Mouse (Mus musculus) olfactory bulb, adult 2 months (tissue): ENCODE measurements around the gene Rcor2. TPM values are rescaled to one million over a fixed set of nuclear protein-coding genes. Genes with fewer than 3 reads are reported as not detected.
A peak's percentile ranks its signal among the peaks of the same experiment; 100 is the strongest.

ENCODE experiments used
- H3K27ac ChIP-seq: fragments of 200-500 bp; 2 replicates; pipeline ENCODE4 v1.5.1; 2012; ENCODE audit warnings: low read depth, low read length; ENCODE audit not compliant: insufficient read depth
- H3K4me1 ChIP-seq: fragments of 200-500 bp; 2 replicates; pipeline ENCODE4 v1.6.1; 2012; ENCODE audit warnings: low read length; ENCODE audit not compliant: control insufficient read depth, insufficient read depth
- H3K4me3 ChIP-seq: fragments of 200-500 bp; 2 replicates; pipeline ENCODE4 v1.5.1; 2012; ENCODE audit warnings: mild to moderate bottlenecking, low read depth, low read length, moderate library complexity; ENCODE audit not compliant: insufficient read depth
- CTCF ChIP-seq: fragments of 200-500 bp; IDR thresholded peaks from 2 replicates; pipeline ENCODE4 v1.5.1; 2012; ENCODE audit warnings: low read depth, mild to moderate bottlenecking, low read length, moderate library complexity; ENCODE audit not compliant: insufficient read depth
- POLR2A ChIP-seq: fragments of 200-500 bp; IDR thresholded peaks from 2 replicates; pipeline ENCODE4 v1.6.1; 2012; ENCODE audit warnings: mild to moderate bottlenecking, low read depth, low read length, moderate library complexity; ENCODE audit not compliant: insufficient read depth
- WGBS: fragments of 180-500 bp; shearing (Covaris S2); methylation state at CpG from one replicate; pipeline ENCODE4 v1.1.7; 2018; 5-methylcytosine and 5-hydroxymethylcytosine counted together
- polyA plus RNA-seq: library from polyadenylated mRNA; stranded (reverse); fragments of >200 nt; gene quantifications from 2 replicates; pipeline ENCODE4 v1.2.4, GENCODE M21; 2012; ENCODE audit warnings: low replicate concordance; ENCODE audit not compliant: missing spikeins, insufficient read depth, insufficient read length

Gene Rcor2
- polyA plus RNA-seq, 1 experiment, result not detected

DNA sequence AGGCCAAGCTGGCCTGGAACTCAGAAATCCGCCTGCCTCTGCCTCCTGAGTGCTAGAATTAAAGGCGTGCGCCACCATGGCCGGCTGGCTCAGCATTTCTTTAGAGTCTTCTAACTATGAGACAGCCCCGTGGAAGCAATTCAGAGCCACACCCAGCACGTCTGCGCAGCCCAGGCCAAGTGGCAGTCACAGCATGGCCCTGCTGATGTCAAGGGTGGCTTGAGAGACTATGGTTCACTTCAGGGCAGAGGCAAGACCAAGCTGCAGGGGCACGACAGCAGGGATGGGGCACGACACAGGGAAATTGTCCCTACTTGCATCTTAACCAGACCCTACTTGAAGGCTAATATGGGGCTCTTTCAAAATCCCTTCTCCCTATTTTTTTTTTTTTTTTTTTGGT lies 31.7 kb upstream of the Rcor2 start:
- Histone ChIP-seq H3K27ac (no peak overlapping the region), H3K4me3 (no peak overlapping the region), H3K4me1 (peaks cover 5% of the 10 kb centered on the region)
- TF ChIP-seq CTCF (no peak), POLR2A (no peak)
- WGBS, result 89% methylated on average over 9 of the region's 9 CpGs

DNA sequence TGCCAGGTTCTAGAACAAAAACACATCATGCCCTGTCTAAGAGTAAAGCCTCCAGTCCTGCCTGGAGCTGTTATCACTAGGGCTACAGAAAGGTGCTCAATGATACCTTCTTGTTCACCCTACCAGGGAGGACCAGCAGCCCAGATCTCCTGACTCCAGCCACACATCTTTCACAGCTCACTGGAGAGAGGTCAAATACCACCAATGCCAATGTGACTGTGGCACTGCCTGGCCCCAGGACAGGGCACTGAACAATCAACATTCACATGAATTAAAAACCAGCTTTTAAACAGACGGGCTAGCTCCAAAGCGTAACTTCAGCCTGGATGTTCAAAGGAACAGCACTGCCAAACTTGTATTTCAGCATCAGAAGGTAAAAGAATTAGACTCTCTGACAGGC lies 31.1 kb upstream of the Rcor2 start:
- TF ChIP-seq POLR2A, result no peak
- TF ChIP-seq CTCF, result no peak
- Histone ChIP-seq H3K4me1 (peaks cover 5% of the 10 kb centered on the region), H3K4me3 (no peak overlapping the region), H3K27ac (no peak overlapping the region)
- WGBS, result 71% methylated on average over 2 of the region's 2 CpGs

DNA sequence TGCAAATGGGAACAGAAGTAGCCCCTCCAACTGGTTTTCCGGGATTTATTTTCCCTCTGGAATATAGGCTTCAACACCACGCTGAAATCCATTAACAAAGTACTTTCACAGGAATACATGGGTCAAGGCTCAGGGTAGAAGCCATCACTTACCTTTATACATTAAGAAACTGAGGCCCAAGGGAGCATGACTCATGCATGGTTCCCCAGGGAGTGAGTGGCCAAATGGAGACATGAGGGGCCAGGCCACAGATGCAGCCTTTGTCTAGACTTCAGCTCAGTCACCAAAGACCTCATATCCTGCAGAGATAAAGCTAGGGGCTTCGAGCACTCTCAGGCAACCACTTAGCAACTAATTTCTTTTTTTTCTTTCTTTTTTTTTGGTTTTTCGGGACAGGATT lies 30.4 kb upstream of the Rcor2 start:
- Histone ChIP-seq H3K4me3 (no peak overlapping the region), H3K27ac (no peak overlapping the region), H3K4me1 (peaks cover 5% of the 10 kb centered on the region)
- WGBS, result 70% methylated on average over 4 of the region's 4 CpGs
- TF ChIP-seq CTCF (no peak), POLR2A (no peak)

DNA sequence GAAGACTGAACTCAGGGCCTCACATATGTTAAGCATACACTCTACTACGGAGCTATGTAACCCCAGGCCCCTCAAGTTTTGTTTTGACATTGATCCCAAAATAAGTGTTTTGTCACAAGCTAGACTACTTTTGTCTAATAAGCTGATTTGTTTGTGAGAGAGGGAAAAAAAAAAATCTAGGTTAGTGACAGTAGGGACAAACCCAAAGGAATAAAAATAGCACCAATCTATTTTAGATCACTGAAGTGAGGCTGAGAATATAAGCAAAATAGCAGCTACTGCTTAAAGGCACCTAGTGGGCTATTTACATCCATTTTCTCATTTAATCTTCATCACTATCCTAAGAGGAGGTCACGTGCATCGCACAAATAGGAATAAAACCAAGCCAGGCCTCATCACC lies 27.6 kb upstream of the Rcor2 start:
- Histone ChIP-seq H3K27ac (peak overlapping the region; percentile 65; the same call in 1 of the 2 replicates), H3K4me1 (peaks cover 5% of the 10 kb centered on the region), H3K4me3 (peak overlapping the region; percentile 85)
- WGBS, result 46% methylated on average over 3 of the region's 3 CpGs
- TF ChIP-seq POLR2A (no peak), CTCF (no peak)

DNA sequence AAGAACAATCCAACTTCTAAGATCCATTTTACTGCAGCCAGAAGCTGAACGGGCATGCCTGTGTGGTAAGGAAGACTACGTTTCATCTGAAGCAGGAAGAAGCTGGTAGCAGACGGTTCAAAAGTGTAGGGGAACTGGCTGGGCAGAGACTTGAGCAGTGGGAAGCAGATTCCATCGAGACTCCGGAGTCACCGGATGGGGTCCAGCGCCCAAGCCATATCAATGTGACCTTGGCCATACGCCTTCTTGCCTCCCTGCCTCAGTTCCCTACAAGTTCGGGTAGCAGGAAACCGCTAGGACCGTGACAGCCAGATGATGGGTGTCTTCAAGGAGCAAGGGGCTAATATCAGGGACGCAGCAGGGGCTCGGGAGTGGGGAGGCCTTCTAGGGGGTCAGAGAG lies 26.8 kb upstream of the Rcor2 start:
- H3K4me3 ChIP-seq, result peak overlapping the region; percentile 85
- H3K4me1 ChIP-seq, result peaks cover 3% of the 10 kb centered on the region
- WGBS, result under 1% methylated on average over 13 of the region's 13 CpGs
- peak overlapping the region; percentile 65 for H3K27ac ChIP-seq
- TF ChIP-seq CTCF, result no peak

DNA sequence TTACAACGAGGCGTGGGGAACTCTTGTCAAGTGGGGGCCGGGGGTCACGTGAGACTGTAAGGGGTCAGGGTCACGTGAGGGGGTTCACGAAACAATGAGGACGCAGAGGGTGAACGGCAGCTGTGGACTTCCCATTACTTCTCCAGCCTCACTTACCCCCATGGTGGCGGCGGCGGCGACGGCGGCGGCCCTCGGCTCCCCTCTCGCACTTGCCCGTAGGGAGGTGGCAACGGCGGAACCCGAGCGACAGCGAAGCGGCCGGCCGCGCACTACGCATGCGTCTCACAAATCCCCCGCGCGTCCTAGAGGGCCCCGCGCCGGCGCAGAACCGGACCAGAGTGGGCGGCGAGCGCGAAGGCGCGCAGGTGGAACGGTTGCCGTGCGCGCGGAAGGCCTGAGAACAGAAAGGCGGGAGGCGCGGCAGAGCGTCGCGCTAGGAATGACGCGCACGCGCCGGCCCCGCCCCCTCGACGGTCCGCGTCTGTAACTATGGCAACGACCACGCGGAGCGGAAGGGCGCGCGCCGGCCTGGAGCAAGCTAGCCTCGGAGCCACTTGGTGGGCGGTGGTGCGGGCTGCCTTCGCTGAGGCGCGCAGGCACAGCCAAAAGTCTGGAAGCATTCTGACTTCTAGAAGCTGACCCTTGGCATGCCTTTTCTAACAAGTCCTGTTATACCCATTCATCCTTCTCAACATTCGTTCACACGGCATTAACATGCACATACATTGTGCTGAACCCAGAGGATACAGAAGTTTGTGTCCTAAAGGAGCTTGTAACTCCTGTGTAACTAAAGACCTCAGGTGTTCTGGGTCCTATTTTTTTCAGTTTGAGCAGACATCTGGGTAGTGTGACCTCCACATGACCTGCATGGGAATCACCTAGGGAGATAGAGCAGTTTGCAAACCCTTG lies 26.1 kb upstream of the Rcor2 start, which contains the start of gene Naa40:
Gene Naa40, minus strand, starts transcription at position 402 of the 909 bp plus-strand sequence.
- Histone ChIP-seq H3K4me3 (peak within 1 kb of the TSS; percentile 85), H3K27ac (peak within 1 kb of the TSS; percentile 78), H3K4me1 (peaks cover 3% of the 10 kb centered on the region)
- WGBS, result under 1% methylated on average over 79 of the region's 80 CpGs
- TF ChIP-seq POLR2A (peak; percentile 60; the same call in 1 of the 2 replicates), CTCF (no peak)

DNA sequence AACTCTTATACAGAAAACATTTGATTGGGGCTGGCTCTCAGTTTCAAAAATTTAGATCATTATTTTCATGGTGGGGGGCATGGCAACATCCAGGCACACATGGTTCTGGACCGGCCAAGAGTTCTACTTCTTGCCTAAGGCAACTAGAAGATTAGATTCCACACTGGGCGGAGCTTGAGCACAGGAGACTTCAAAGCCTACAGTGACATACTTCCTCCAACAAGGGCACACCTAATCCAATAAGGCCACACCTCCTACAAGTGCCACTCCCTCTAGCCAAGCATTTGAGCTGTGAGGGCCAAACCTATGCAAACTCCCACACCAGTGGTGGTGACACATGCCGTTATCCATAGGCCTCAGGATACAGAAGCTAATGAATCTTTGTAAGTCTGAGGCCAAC lies 21.1 kb upstream of the Rcor2 start:
- WGBS, result 86% methylated on average over 3 of the region's 3 CpGs
- no peak overlapping the region for H3K27ac ChIP-seq
- H3K4me3 ChIP-seq, result no peak overlapping the region
- H3K4me1 ChIP-seq, result no peaks in the 10 kb centered on the region
- no peak for TF ChIP-seq POLR2A
- no peak for TF ChIP-seq CTCF

DNA sequence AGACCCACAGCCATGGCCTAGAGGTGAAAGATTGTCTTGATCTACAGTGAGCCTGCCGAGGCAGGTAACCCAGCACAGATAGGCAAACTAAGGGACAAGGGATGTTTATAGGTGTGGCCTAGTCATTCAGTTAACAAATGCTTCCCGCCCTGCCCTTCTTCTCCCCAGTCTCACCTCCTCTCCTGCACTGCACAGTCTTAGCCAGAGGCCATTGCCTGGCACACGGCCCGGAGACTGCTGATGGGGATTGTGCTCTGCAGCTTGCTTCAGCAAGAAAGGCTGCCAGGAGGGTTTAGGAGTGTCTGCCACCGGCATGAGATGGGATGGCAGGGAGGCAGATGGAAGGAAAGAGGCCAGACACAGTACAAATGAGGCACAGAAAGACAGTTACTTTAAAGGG lies 9.2 kb upstream of the Rcor2 start:
- Histone ChIP-seq H3K27ac (no peak overlapping the region), H3K4me1 (no peaks in the 10 kb centered on the region), H3K4me3 (no peak overlapping the region)
- WGBS, result 46% methylated on average over 5 of the region's 5 CpGs
- TF ChIP-seq POLR2A, result no peak
- no peak for TF ChIP-seq CTCF

DNA sequence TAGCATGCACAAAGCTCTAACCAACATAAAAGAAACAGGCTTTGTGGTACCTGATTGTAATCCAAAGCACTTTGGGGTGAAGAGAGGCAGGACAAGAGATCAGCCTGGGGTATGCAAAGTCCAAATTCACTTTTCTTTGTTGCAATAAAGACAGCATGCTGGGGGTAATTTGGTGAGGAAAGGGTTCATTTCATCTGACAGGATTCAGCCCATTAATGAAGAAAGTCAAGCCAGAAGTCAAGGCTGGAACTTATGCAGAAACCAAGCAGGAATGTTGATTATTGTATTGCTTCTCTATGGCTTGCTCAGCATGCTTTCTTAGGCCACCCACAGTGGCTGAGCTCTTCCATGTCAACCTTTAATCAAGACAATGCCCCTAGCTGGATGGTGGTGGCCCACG lies 5.6 kb upstream of the Rcor2 start:
- H3K4me3 ChIP-seq, result no peak overlapping the region
- 88% methylated on average over 1 of the region's 1 CpGs for WGBS
- TF ChIP-seq CTCF (no peak), POLR2A (no peak)

More for the DNA sequence above, 5.6 kb upstream of the Rcor2 start:
- Histone ChIP-seq H3K4me1 (peaks cover 19% of the 10 kb centered on the region), H3K27ac (no peak overlapping the region)
